ENCODE assay signal across 16 mouse cellular contexts in the genomic region with DNA sequence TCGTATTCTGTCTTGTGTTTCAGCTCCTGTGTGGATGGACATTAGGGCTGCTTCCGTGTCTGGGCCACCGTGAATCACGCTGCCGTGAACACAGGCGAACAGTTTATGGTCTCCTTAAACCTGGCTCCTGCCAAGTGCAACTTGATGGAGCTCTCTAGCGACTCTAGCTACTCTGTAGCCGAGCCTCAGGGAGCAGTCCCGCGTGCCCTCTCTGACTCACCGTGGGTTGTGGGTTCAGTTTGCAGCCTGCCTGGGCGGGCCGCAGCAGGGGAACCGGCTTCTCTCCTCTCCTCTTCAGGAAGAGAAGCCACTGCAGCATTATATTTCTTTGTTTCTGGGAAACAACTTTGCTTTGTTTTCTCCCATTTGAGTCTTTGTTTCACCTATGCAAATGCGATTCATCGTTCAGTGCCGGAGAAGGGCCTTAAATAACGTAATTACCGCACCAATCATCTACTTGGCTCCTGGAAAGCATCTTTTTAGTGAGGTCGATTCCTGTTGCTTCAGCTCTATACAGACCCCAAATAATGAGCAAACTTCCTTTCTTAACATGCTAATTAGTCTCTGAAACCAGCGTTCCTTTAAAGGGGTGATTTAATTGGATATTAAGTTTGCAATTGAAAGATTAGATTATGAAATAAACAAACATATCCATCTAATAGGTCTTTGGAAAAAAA.
A peak's percentile ranks its signal among the peaks of the same experiment; 100 is the strongest.
DNase-seq lines count a peak whose midpoint lies in the region; ATAC-seq and TF ChIP-seq lines count a peak whose summit lies in the region.
"Had no signal": no experiment of that assay in that cellular context is flagged by ENCODE, and none has a peak within 500 bp of the region (broad histone marks: within the 10 kb centered on the region; RNA-seq: fewer than 3 reads in every experiment).

No protein-coding gene starts in this region.

- H3K4me3 ChIP-seq in layer of hippocampus, adult 2 months: peak overlapping the region; percentile 17; the same call in 1 of the 2 replicates
- H3K4me3 ChIP-seq: embryonic facial prominence, embryonic 15.5 days; hindbrain, embryonic 10.5 days; midbrain, embryonic 12.5 days had no signal

- ATAC-seq in Patski: peak; percentile 51
- ATAC-seq: liver, postnatal 0 days had no signal

- in situ Hi-C loops in Patski (cut with MboI; ENCODE audit: low pct_unique_long_range_greater_than_20kb): no loop called here

- POLR2A ChIA-PET in Patski (lab: Charles Lee): interaction anchor here (1.3 kb wide), 1 partner anchor 19 kb away, joined by 4 read pairs; no protein-coding TSS in a partner anchor

- H3K27ac ChIP-seq in layer of hippocampus, adult 2 months: no peak overlapping the region
- H3K27ac ChIP-seq: embryonic facial prominence, embryonic 15.5 days; hindbrain, embryonic 10.5 days; midbrain, embryonic 12.5 days had no signal

- CTCF ChIA-PET in Patski (lab: Charles Lee): interaction anchor here (1.7 kb wide), 1 partner anchor 16 kb away, joined by 3 read pairs; no protein-coding TSS in a partner anchor

- no peak for TF ChIP-seq CTCF in layer of hippocampus, adult 2 months (conservative IDR thresholded peaks at IDR 0.05)
- TF ChIP-seq CTCF in Patski (IDR thresholded peaks at IDR 0.05): no peak
- TF ChIP-seq CTCF in brain, embryonic 14.5 days (IDR thresholded peaks at IDR 0.05; ENCODE audit: borderline replicate concordance, extremely low read depth, insufficient read depth, insufficient read length): no peak

- H3K27me3 ChIP-seq in Patski: peaks cover 6% of the 10 kb centered on the region
- H3K27me3 ChIP-seq: CH12.LX; embryonic facial prominence, embryonic 15.5 days; midbrain, embryonic 12.5 days had no signal

- no peak for TF ChIP-seq POLR2A in brain, embryonic 14.5 days (IDR thresholded peaks at IDR 0.05; ENCODE audit: borderline replicate concordance, extremely low read depth, insufficient read depth, insufficient read length, poor library complexity, severe bottlenecking)

- DNase-seq in layer of hippocampus, adult 2 months (ENCODE audit: low spot score in 2 of 2): no peak
- no peak for DNase-seq in layer of hippocampus, adult 18-20 months (ENCODE audit: low spot score in 2 of 2)
- DNase-seq in Patski (ENCODE audit: low read depth, low spot score): no peak
- DNase-seq in brain, embryonic 14.5 days (ENCODE audit: low read depth): peak; percentile 87
- DNase-seq in kidney, postnatal 10 days: peak; percentile 17
- DNase-seq in cerebellum, postnatal 14 days: no peak
- DNase-seq in urinary bladder, postnatal 25 days (ENCODE audit: low spot score): no peak
- DNase-seq: adrenal gland, adult 2 months; cerebellum, adult 11-12 months; gastrocnemius, postnatal 36 days; liver, postnatal 0 days; lung, postnatal 36 days had no signal

Comparison
In these comparisons a context has a peak if more than half of its experiments do, and no peak if none do; other contexts are left out.
1. DNase-seq: peak in brain, embryonic 14.5 days (single experiment) and kidney, postnatal 10 days (single experiment); none in layer of hippocampus, adult 2 months (0 of 2), layer of hippocampus, adult 18-20 months (0 of 2), Patski (single experiment), cerebellum, postnatal 14 days (0 of 2) and urinary bladder, postnatal 25 days (single experiment).